Mouse (Mus musculus) adrenal gland, postnatal 10 days (tissue): Measurements from ENCODE around the gene Plekhg4. TPM values are rescaled to one million over a fixed set of nuclear protein-coding genes. Genes with fewer than 3 reads are reported as not detected.
A peak's percentile ranks its signal among the peaks of the same experiment; 100 is the strongest.

ENCODE experiments used
- DNase-seq: peaks from one replicate; pipeline ENCODE4 v3.0.0; 2021; ENCODE audit warnings: mixed read lengths
- total RNA-seq, 2 experiments: library from RNA; stranded (reverse); gene quantifications; 2 replicates each; pipeline ENCODE4 v1.2.3; 2021

Gene Plekhg4
- total RNA-seq, 2 experiments from 2014 or later, result 0.36 to 0.51 TPM

GRCm38 (mm10) chr8:105349096-105349771 is 23.8 kb upstream of the Plekhg4 start:
- DNase-seq, result peak; percentile 46

DNA sequence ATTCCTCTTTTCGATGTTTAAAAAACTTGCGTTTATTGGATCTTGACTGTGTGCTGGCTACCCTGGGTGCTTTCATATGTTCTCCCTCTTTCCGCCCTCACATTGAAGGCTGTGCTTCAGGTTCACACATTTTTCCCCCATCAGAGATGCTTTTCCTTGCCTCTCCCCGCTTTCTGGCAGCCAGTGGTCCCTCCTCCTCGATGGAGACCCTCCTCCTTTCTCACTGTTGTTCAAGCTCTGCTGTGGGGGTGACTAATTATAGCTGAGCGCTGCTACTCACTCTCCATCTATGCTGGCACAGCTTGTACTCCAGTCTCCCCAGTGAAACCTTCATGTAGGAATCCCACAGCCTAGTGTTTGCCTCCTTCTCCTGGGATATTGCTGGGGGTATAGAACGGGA is 22.9 kb upstream of the Plekhg4 start:
- no peak for DNase-seq

GRCm38 (mm10) chr8:105353583-105354135 is 19.4 kb upstream of the Plekhg4 start:
- DNase-seq, result no peak

DNA sequence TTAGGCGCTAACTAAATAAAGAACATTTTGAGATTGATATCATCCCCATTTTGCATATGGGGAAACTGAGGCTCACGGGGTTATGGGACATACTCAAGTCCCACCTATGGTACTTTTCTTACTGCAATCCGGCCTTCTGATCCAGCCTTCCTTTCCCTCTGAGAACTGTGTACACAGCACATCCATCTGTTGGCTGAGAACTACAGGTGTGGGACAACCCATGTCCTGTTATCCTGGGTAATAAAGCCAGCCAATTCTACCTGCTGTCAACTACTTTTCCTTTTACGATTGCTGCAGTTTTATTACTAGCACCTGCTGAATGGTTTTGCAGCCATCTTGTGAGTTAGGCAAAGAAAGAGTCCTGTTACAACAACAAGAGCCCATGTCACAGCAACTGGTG is 18.5 kb upstream of the Plekhg4 start:
- no peak for DNase-seq

DNA sequence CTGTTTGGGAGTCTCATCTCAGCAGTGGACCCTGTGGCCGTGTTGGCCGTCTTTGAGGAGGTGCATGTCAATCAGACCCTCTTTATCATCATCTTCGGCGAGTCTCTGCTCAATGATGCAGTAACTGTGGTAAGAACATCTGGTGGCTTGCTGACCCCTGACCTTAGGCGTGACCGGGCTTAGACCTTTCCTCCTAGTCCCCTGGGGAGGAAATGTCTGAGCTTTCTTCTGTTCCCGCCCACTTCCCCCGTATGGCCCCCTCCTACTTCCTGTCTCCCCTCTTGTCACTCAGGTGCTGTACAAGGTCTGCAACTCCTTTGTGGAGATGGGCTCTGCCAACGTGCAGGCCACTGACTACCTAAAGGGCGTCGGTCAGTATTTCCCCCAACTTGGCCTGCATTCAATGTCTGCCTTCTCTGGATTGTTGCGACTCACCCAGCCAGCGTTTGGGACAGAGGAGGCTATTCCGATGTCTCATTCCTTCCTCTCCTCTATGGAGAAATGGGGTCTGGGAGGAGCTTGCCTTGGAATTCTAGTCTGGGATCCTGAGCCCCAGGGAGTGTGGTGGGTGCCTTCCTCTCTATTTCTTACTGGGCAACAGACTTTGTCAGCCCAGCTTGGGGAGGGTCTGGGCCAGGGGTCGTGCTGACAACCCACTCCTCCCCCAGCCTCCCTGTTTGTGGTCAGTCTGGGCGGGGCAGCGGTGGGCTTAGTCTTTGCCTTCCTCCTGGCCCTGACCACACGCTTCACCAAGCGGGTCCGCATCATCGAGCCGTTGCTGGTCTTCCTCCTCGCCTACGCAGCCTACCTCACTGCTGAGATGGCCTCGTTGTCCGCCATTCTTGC is 17.7 kb upstream of the Plekhg4 start:
- DNase-seq, result no peak

- no peak for DNase-seq
Measured at GRCm38 (mm10) chr8:105356681-105357080, 16.4 kb upstream of the Plekhg4 start.

- DNase-seq, result no peak
Measured at GRCm38 (mm10) chr8:105359208-105359607, 13.9 kb upstream of the Plekhg4 start.

GRCm38 (mm10) chr8:105359646-105360045 is 13.4 kb upstream of the Plekhg4 start:
- DNase-seq, result no peak

DNA sequence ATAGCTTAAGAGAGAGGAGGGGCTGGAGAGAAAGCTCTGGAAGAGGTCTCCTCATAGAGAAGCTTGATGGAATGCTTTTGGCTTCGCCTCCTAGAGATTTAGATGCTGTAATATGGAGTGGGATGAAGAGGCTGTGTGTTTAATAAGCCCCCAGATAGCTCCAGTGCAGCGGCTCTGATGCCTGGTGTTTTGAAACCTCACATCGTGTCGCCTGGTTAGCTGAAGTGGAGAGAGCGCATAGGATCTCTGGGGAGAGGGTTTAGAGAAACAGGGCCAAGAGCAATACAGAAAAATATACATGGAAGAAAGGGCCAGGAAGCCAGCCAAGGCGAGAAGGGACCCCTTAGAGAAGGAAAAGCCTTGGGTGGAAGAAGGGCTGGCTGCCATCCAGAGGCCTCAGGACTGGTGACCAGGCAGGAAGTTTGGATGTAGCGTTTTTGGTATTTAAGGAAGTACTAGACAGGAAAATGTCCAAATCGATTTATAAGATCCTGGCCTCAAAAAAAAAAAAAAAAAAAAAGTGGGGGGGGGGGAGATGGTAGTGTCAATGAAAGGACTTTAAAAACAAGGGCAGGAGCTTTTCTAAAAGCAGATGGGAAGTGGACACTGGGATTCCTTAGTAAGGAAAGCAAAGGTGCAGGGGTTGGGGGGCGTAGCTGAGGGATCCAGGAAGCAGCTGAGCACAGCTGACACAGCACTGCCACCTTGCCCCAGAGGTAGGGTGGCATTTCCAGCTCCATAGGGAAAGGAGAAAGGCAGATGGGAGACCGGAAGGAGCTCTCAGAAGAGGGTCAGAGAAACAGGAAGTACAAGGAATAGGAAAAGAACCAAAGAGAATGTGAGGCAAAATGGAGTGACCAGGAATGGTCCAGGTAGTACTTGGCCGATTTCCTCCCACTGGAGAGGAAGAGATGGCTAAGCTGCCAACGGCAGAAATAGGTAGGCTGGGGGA is 11.0 kb upstream of the Plekhg4 start:
- DNase-seq, result peak; percentile 49

- DNase-seq, result no peak
Measured at GRCm38 (mm10) chr8:105367107-105367506, 6.0 kb upstream of the Plekhg4 start.

- peak; percentile 39 for DNase-seq
Measured at GRCm38 (mm10) chr8:105372473-105372872, 601 bp upstream of the Plekhg4 start.

- DNase-seq, result peak; percentile 41
Measured at GRCm38 (mm10) chr8:105374513-105374966, 1.5 kb downstream of the Plekhg4 start.

GRCm38 (mm10) chr8:105378673-105379072 is 5.6 kb downstream of the Plekhg4 start:
- DNase-seq, result peak; percentile 57

GRCm38 (mm10) chr8:105380308-105380707 is 7.2 kb downstream of the Plekhg4 start:
- no peak for DNase-seq

DNA sequence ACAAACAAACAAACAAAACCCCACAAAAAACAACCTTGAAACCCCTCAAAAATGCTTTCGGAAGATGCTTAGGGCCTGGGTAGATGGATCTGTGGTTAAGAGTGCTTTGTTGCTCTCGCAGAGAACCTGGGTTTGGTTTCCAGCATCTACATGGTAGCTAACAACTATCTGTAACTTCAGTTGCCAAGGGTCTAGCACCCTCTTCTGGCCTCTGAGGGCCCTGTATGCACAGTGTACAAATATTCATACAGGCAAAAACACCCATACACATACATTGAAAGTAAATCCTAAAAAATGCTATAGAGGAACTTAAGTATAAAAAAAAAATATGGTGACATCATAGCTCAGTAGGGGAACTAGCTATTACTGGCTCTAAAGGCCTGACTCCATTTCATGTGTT is 11.0 kb downstream of the Plekhg4 start:
- DNase-seq, result no peak

- DNase-seq, result no peak
Measured at GRCm38 (mm10) chr8:105387151-105387550, 14.1 kb downstream of the Plekhg4 start.

DNA sequence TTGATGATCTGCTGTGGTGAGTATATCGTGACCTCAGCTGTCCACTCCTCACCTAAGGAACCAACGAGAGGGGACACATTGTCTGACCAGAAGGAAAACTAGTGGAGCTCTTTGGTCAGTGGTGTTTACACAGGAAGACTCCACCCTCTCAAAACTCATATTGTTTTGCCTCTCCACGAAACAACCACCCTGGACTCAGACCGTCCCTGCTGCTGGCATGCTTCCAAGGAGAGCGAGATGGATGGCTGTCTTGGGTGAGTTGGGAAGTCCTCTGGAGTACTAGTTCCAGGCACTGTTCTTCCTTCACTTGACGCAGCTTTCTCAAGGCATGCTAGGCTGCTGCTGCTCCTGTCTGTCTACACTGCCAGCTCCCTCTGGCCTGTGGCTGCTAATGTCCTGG is 16.0 kb downstream of the Plekhg4 start:
- peak; percentile 48 for DNase-seq

- DNase-seq, result no peak
Measured at GRCm38 (mm10) chr8:105393089-105393787, 20.2 kb downstream of the Plekhg4 start.

GRCm38 (mm10) chr8:105393915-105394314 is 20.8 kb downstream of the Plekhg4 start:
- DNase-seq, result no peak

DNA sequence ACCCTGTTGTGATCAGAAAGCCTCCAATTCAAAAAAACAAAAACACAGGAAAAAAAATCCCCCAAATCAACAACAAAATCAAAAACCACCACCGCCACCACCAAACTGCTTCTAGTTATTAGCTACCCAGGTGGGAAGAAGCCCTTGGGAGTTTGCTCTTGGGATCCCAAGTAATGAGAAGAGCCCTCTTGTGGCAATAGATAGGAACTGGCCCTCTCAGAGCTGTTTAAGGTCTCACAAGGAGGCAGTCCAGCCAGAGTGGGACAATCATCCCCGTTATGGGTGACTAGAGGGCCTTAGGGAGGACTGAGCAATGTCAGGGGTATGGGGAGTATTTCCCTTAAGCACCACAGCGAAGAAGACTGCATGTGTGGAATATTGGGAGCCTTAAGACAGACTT is 24.7 kb downstream of the Plekhg4 start:
- DNase-seq, result peak; percentile 54

DNA sequence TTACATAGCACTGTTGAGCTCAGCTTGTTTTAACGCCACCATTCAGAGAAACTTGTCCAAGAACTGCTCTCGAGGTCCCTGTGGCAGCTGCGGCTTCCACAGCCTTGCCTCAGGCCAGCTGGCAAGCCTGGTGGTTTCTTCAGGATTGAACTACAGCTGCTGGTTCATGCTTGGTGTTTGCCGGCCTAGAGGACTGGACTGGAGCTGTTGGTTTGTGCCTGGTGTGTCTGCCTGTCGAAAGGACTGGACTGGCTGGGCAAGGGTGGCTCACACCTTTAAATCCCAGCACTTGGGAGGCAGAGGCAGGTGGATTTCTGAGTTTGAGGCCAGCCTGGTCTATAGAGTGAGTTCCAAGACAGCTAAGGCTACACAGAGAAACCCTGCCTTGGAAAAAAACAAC is 26.9 kb downstream of the Plekhg4 start:
- DNase-seq, result no peak
